Mouse (Mus musculus): Measurements from ENCODE around the gene Arl14.
"Not testable (repeated sequence)": the region's sequence is repeated elsewhere in the genome, so short reads cannot be mapped to it uniquely, and the experiment has no call there.

Arl14 gene

DNA sequence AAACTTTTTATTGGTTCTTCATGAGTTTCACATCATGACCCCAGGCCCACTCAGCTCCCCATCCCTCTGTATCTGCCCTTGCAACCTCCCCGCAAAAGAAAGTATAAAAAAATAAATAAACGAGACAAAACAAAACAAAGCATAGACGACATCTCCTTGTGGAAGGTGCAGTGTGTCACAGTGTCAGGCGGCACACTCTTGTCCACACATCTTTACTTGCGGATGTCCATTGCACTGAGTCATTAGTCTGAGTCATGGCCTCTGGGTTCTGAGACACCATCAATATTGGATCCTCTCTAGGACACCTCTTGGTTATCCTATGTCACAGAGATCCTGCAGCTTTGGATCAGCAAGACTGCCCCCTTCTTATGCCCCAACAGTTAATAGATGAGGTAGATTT is 7.7 kb upstream of the Arl14 start:
- no peak for DNase-seq

DNA sequence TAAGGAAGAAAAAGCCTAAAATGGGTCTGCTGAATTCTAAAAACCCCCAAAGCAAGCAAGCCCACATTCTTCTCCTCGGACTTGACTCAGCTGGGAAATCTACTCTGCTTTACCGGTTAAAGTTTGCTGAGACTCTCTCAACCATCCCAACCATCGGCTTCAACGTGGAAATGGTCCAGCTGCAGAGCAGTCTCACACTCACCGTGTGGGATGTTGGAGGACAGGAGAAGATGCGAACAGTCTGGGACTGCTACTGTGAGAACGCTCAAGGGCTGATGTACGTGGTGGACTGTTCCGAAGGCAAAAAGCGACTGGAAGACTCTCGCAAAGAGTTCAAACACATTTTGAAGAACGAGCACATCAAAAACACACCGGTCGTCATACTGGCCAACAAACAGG is 282 bp downstream of the Arl14 start:
- DNase-seq = no peak

DNA sequence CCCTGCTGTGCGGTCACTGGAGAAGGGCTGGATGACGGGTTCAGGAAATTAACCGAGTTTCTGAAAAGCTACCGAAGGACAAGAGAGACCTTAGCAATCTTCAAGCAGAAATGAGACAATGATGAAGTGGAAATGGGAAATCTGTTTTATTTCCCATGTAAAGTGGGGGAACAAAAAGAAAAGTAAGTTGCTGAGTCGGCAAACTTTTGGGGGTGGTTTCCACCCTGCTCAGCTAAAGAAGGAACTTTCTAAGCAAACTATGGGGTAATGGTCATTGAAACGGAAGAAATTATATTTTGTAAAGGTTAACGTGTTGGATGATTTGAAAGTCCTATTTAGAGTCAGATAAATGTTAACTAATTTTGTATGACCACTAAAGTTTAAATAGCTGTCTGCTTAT is 768 bp downstream of the Arl14 start:
- no peak for DNase-seq

DNA sequence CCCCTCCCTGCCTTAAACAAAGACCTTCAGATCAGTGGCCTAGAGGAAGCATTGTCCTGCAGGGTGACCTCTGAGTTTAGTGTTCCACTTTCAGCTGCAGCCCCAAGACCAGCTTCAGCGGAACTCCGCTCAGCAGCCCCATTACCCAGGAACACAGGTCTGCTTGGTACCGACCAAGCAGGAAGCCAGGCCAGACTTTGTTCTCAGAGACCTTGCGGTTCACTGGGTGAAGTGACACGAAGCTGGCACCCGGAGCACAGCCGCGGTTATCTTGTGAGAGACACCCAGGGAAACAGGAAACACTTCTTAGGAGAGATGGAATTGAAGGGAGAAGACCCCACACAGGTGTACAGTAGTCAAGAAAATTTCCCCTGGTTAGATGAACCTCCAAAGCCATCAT is 1.4 kb downstream of the Arl14 start:
- DNase-seq = no peak

DNA sequence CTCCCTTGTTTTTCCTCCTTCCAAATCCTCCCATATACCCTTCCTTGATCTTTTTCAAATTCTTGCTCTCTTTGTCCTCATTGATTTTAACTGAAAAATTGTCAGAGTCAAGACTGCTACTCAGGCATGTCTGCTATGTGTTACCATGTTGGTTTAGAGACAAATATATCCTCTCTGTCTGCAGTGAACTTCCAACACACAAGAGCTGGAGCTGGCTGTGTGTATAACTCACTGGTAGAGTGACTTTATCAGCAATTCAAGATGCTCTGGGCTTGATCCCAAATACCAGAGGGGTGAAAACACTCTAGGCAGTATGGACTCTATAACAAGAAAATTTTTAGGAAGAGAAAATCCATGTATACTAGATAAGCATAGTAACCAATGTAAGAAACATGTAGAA is 2.8 kb downstream of the Arl14 start:
- DNase-seq = no peak

DNA sequence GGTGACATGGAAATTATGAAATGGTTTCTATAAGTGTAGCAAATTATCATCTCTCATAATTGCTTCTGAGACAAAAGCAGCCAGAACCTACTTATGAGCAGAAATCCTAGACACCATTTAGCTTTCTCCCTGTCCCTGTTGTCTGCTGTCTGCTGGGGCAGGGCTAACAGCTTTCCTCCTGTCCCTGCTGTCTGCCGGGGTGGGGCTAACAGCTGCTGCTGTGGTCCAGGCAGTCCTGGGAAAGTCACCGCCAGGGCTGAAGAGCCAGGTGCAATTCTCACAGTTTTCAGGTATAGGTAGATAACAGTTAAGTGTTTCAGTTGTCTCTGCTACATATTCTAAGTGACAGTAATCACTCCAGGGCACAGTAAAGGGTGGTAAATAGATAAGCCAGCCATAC is 4.3 kb downstream of the Arl14 start:
- DNase-seq = no peak

DNA sequence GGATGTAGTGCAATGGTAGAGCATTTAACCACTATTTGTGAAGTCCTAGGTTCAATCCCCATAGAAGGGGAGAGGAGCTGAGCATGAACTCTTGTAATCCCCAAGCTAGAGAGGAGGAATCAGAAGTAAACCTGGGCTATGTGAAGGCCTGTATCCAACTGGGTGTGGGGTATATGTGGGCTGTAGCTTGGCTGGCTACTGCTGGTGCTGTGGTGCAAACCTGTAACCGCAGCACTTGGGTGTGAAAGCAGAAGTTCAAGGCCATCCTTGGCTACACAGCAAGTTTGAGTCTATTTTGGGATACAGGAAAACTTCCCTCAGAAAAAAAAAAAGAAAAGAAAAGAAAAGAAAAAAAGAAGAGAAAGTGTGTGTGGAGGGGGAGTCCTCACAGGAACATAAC is 5.8 kb downstream of the Arl14 start:
- no peak for DNase-seq

DNA sequence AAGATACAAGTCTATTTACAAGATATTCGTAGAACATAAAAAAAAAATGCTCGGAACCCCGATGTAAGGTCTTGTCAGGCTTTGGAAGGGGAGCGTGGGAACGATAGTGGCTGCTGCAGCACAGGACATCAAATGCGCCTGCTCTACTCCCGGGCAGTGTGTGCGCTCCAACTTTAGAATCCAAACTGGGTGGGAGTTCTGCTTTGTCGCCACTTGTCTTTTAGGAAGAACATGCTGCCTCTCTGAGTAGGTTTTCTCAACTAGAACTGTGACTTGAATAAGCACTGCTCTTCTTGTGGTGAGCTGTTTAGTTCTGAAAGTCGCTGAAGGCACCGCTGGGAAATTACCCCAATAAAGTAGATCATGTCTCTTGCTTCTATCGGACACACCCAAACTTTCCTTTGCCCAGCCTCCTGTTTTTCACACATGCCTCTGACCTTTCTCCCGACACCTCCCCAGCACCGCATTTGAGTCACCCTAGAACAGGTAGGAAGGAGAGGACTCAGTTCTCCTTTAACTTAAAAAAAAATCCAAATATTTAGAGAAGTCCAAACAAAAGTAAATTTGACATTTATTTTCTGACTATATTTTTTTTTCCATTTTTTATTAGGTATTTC is 9.4 kb downstream of the Arl14 start:
- DNase-seq = no peak

DNA sequence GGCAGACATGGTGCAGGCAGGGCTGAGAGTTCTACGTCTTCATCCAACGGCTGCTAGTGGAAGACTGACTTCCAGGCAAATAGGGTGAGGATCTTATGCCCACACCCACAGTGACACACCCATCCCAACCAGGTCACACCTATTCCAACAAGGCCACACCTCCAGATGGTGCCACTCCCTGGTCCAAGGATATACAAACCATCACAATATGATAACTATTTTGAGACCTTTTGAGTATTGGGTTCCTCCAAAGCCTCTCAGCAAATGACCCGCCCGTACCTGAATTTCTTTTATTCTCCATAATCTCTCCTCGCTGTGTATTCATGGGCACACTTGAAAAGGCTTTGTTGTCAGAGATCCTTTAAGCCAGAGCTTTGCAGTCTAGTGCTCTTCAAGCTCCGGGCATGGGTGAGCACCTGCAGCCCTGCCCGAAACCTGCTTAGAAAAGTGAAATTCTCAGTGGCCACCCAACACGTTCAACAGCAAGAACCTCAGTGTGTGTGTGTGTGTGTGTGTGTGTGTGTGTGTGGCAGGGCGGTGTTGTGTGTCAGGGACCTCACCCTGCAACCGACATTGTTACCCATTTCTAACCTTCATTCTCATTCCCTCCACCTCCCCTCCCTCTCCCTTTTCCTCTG is 11.5 kb downstream of the Arl14 start:
- DNase-seq = not testable (repeated sequence)

DNA sequence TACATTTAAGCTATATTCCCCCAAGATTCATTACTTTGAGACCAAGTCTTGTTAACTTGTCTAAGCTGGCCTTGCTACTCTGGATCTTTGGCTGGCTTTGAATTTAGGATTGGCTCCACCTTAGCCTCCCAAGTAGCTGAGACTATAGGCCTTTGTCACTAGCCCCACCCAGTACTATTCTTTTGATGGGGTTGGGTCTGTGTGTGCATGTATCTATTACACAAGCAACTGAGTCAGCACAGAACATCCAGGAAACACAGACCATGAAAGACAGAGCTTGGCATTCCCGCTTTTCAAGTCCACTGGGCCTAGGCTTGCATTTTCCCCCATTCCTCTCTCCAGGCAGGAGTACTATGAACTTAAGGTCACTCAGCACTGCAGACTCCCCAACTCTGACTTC is 12.3 kb downstream of the Arl14 start:
- DNase-seq = no peak

DNA sequence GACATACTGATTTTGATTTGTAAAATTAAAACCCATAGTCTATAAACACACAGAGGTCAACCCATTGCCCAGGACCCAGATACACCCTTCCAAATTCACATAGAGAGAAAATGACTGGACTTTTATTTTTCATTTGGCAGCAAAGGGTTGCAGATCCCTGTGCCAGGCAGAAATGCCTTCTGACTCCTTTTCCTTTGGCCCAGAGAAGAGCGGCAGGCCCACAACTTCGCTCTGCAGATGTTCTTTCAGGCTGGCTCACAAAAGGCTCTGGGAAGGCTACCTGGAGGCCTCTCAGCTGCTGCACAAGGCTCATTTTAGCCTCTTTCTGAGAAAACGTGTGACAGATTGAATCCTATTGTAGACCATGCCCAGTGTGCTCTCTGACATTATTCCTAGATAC is 13.6 kb downstream of the Arl14 start:
- no peak for DNase-seq

DNA sequence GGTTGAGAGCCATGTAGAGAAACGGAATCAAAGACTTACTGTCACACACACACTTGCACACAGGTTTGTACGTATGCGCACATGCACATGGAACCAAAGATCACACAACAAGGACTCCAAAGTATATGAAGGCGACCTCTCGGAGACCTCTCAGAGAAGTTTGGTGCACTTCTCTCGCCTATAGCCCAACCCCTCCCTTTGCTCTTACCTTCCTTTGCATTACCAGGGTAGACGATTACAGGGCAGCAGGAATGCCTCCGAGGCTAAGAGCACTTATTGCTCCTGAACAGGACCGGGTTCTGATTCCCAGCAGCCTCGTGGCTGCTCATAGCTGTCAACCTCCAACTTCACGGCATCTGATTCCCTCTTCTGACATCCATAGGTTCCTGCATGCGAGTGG is 14.3 kb downstream of the Arl14 start:
- no peak for DNase-seq

DNA sequence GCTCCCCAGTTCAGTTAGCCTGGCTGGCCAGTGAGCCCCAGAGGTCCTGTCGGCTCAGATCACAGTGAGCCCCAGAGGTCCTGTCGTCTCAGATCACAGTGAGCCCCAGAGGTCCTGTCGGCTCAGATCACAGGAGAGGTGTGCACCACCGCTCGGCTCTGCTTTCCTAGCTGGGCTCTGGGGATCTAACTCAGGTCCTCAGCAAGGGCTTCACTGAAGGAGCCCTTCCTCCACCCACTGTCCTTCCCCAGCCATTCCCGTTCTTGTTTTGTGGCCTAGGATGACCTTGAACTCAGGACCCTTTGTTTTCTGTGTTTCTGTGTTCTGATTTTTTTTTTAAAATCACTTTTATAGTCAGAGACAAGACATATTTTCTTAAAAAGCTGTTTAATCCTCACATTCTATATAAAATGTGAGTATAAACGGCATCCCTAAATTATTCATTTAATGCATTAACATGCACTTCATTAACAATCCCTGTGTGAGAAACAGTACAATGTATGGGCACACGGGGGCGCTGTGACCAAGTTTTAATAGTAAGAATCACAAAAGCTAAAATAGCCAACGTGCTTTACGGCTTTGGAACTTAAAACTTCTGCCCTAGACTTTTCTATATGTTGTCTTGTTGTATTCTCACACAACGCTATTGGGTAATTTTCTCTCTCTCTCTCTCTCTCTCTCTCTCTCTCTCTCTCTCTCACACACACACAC is 16.1 kb downstream of the Arl14 start:
- DNase-seq = peak; percentile 79

DNA sequence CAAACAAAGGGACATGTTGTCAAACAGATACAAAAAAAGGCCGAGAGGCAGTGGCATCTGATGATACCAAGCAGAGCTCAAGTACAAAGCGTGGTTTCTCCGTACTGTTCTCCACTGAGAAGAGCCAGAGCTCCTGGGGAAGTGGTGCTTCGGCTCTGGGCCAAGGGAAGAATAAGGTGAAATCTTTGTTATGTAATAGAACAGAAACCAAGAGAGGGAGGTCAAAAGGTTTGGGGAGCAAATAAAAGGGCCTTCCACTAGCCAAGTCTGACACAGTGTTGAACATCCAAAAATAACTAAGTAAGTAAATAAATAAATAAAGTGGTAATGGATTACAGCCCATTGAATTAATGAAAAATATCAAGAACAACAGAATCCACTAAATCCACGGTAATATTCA is 17.0 kb downstream of the Arl14 start:
- DNase-seq = no peak

DNA sequence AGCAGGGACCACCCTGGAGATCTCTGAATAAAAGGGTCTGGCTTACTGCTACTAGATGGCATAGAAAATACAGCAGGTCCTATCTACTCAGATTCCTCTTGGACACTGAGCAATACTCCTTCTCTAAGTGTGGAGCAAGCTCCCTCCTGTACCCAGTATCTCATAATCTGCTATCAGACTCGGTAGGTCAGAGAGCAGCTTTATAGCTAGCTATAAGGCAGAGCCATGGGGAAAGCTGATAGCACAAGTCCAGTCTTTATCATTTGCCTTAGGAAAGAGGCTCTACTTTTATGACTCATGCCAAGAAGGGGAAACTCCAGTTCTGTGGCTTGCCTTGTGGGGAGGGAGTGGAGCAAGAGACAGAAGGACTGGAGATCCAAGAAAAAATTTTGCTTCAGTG is 18.8 kb downstream of the Arl14 start:
- DNase-seq = no peak

DNA sequence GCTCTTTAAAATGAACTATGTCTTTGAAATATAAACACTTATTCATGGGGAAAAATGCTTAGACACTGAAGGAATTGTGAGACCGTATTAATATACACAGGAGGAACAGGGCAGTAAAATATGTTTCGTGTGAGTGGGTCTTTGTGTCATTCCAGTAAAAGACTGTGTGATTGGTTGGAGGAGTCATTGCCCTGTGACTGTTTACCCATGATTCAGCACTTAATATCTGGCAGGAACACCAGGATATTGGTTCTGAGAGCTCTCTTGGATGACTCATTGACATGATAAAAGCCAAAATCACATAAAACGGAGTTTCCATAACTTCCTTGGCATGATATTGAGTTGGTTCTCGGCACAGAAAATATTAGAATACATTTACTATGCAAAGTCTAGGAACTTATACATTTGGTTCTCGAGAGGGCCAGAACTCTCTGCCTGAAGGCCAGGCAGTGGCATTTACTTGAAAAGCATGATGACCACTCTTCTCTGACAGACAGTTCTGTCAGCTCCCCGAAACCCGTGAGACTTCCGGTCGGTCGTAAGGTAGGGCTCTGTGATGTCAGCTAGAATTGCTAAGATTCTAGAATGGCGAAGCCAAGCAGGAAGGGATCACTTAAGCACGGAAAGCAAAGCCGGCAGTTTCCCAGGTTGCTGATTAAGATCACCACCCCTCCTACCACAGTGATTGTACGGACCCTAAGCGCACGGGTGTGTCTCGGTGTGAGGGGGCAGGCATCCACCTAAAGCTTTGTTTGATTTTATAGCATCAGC is 31.1 kb downstream of the Arl14 start:
- no peak for DNase-seq

DNA sequence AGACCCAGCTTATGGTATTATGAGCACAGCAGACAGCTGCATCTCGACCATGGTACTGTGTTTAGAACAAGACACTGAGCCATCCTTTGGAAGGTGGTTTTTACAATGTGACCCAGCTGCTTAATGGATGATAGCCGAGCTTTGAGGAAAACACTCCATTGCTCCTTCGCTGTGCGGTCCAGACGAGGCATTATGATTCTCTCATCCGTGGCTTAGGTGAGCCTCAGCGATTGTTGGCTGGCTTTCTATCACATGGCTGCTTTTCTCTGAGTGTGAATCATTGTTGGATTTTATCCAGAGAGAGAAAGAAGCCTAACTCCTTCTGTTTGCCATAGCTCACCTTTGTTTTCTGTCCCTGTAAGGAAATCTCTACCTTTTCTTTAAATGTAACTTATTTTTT is 32.5 kb downstream of the Arl14 start:
- no peak for DNase-seq

DNA sequence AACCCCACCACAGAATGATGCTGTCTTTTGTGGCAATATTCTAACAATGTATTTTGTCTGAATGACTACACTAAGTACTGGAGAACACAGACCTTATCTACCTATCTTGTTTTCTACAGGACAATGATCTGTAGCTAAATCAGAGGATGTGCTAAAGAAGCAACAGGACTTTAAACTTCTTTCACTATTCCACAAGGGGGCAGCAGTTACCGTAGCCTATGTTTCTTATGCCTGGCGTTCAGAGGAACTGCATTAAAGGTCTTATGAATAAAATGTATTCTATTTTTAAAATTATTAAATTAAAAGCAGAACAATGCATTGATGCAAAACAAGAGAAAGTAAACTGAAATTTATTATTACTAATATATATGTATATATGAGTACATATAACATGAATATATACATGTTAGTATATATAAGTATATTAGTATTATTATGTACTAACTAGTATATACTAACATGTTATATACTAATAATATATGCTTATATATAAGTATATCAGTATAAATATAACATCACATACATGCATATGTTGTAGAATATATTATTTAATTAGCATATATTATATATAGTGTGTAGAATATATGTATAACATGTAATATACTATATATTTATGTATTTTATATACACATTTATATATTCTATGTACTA is 35.0 kb downstream of the Arl14 start:
- DNase-seq = peak; percentile 45

DNA sequence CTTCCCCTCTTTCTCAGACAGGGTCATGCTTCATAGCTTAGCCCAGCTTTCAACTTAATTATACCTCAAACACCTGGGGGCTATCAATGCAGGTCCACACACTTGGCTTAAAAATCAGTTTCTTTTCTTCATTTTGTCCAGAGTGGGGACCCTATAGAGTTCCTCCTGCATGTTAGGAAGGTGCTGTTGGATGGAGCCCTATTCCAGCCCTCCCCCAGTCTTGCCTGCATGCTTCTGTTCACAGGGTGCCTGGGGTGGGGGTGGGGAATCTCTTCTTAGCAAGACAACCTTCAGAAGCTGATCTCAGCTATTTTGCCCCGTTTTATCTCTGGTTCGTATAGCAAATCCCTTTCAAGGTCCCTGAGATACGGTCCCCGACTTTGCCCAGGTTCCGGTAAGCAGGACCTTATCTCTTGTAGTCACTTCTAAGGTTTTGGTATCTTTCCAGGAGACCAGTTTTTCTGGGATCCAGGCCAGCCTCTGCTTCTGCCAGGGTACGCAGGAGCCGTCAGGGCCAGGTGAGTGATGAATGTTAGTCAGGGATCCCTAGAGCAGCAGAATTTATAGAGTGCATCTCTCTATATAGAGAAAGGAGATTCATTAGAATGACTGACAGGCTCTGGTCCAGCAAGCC is 40.9 kb downstream of the Arl14 start:
- DNase-seq = no peak

DNA sequence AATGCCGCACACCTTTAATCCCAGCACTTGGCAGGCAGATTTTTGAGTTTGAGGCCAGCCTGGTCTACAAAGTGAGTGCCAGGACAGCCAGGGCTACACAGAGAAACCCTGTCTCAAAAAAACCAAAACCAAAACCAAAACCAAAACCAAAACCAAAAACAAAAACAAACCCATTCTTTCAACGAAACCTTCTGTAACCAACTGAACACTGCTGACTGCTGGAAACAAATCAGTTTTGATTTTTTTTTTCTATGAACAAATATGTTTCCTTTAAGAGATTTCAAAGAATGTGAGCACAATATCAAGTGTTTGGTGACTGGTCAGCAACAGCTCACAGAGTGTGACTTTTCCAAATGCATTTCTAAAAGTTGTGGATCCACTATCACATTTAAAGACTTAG is 42.1 kb downstream of the Arl14 start:
- not testable (repeated sequence) for DNase-seq

DNA sequence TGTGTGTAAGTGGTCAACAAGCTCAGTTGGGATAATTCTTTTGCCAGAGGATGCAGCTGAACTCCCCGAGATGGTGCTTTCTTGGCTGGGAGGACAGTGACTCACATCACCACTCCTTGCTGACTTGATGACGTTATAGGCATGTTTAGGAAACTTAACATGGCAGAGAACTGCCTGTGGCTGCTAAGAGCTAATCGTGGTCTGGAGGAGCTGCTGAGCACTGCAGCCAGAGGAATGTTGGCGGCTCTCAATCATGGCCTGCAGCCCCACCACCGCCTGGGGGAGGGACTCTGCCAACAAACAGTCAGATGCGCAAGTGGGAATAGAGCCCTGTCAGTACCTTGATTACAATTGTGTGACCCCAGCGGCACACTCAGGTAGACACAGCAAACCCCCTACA is 49.6 kb downstream of the Arl14 start:
- DNase-seq = no peak

Measured in thymus, postnatal 4 days (tissue).